Mouse (Mus musculus) CH12F3 (cell line): ENCODE measurements around the gene Npl.
"Not testable (repeated sequence)": the region's sequence is repeated elsewhere in the genome, so short reads cannot be mapped to it uniquely, and the experiment has no call there.

Experiments used
- in situ Hi-C: fragments of 300-500 bp; cut with MboI; formaldehyde crosslinking; loops from 2 replicates; pipeline ENCODE4 v1.14.3; 2020; ENCODE audit warnings: low sequenced_read_pairs

Npl gene

DNA sequence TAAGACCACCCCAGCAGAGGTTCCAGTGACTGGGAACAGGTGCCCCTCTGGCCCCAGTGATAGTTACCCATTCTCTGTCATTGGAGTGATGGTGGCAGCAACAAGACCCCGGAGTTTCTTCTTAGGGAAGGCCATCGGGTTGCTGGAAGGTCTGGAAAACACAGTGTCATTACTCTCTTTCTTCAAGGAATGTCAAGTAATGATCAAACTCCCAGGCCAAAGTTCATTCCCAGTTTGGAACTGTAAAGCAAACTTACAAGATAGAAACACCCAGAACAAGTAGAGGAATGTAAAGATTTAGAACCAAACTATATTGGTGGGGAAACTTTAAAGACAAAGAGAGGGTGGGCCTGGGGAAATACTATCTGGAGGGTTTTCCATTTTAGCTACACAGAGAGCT is 4.6 kb downstream of the Npl start:
- in situ Hi-C loops: no loop called here

DNA sequence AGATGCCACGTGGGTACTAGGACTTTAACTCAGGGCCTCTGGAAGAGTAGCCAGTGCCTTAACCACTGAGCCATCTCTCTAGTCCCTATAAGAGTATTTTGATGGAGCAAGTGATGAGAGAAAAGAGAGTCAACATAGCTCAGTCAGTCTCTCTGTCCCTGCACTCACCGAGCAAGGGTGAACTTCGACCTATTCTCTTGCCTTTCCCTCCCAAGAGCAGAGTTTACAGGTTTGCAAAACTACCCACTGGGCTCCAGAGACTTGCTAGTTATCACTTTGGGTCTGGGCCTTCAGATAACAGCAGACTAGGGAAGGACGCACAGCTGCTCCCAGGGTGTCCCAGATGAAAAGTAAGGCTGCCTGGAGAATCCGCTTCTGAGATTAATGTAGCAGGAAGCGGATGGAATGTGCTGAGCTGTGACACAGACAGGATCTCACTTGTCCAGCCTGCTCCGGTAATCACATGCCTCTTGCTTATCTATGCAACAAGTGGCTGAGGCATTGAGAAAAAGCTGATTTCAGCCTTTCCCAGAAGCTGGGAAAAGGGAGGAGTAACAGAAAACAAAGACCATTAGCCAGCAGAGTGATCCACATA is 7.0 kb downstream of the Npl start:
- in situ Hi-C loops: no loop called here

DNA sequence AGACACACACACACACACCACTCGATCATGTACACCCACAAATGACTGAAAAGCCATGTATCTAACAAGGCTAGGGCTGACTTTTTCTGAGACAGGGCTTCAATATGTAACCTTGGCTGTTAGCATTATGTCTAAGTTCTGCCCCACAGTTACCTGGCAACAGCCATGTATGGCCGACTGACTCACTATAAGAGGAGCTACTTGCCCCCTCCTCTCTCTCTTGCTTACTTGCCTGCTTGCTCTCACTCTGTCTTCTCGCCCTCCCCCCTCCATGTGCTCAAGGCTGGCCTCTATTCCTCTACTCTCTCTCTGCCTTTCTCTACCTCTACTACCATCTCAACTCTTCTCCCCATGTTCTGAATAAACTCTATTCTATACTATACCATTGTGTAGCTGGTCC is 9.1 kb downstream of the Npl start:
- in situ Hi-C loops: no loop called here

DNA sequence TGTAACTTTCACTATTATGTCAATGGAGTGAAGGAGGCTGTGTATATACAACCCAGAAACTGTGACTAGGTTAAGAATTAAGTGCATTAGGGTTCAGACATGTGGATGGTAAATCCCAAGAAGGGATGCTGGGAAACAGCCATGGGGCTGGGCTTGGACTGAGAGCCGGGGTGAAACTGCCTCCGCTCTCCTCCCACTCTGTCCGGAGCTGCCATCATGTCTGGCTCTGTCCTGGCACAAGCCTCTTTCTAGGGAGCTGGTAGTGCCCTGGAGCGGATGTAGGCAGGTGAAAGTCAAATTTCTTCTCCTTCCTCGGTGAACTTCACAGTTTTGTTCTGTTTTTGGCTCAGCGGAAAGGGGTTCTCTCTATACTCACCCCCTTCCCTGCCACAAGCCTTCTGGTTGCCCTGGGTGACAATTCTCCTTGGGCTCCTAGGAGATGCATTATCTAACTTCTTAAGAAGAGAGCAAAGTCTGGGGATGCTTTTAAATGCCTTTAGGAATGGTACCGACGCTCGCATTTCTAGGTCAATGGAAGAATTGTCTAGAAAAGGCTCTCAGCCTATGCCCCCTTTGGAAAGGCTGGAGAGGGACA is 10.0 kb downstream of the Npl start:
- in situ Hi-C loops: no loop called here

DNA sequence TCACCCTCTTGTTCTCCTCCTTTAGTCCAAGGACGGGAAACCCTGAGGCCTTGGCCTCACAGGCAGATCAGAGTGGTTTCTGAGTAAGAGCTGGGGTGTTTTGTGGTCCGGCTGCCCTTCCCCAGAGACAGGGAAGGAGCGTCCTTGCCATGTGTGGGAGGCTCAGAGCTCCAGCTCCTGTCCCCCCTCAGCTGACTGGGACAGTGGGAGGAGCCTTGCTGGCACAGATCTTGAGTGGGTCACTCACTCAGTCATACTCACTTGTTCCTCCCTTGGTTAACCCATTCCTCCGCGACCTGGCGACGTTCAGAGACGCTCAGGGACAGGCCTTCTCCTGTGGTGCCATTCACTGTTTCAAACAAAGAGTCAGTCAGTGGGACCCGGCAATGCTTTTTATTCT is 14.2 kb downstream of the Npl start:
- in situ Hi-C loops: no loop called here

DNA sequence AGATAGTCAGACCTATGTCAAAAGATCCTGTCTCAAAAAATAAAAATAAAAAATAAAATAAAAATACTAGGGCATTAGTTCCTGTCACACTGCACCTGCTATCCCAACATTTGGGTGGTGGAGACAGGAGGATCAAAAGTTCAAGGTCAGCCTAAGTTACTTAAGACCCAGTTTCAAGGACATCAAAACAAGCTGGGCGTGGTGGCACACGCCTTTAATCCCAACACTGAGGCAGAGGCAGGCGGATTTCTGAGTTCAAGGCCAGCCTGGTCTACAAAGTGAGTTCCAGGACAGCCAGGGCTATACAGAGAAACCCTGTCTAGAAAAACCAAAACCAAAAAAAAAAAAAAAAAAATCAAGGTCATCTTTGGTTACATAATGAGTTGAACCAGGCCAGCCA is 16.9 kb downstream of the Npl start:
- in situ Hi-C loops: not testable (repeated sequence)

GRCm38 (mm10) chr1:153532234-153532841 is 17.5 kb downstream of the Npl start:
- in situ Hi-C loops: no loop called here

DNA sequence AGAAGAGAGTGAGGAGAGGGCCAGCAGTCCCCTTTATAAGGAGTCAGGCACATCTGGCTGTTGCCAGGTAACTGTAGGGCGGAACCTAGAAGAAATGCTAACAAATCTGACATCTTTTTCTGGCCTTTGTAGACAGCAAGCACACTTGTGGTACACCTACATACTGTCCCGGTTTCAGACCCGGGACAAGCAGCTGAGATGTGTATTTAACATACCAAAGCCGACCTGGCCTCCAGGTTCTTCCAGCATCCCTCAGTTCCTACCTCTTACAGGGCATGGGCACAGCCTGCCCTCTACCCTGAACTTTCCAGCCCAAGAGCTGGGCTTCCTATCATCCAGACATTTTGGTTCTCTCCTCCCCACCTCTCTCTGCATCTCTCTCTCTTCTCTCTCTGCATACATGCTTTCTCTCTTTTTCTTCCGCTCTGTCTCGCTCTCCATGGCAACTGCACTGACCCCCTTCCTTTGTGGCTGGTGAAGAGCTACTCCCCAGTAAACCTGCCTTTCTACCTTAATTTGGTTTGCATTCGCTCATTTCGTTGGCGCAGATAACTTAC is 18.1 kb downstream of the Npl start:
- in situ Hi-C loops: no loop called here

GRCm38 (mm10) chr1:153522116-153522515 is 27.7 kb downstream of the Npl start:
- in situ Hi-C loops: no loop called here

- in situ Hi-C loops: no loop called here
These were observed 34.5 kb downstream of the Npl start for GRCm38 (mm10) chr1:153515368-153515767.

GRCm38 (mm10) chr1:153510330-153511009 is 39.4 kb downstream of the Npl start:
- in situ Hi-C loops: no loop called here

- in situ Hi-C loops: not testable (repeated sequence)
These were observed 40.3 kb downstream of the Npl start for GRCm38 (mm10) chr1:153509569-153509968.

DNA sequence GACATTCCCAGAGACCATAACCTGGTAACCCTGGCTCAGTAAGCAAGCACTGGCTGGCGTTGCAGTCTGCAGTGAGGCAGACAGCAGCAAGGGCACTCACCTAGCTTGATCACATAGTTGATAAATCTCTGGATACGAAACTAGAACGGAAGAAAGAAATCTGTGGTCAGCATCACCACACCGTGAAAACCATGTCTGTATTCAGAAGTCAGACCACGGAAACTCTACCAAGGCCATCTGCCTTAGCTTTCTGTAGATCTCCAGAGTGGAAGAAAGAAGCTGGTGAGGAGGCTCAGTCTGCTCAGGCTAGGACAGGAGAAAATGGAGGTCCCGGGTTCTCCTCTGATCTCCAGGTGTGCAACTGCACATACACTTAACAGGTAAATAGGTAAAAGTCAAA is 40.8 kb downstream of the Npl start:
- in situ Hi-C loops: no loop called here

- in situ Hi-C loops: no loop called here
These were observed 43.6 kb downstream of the Npl start for GRCm38 (mm10) chr1:153506266-153506665.

DNA sequence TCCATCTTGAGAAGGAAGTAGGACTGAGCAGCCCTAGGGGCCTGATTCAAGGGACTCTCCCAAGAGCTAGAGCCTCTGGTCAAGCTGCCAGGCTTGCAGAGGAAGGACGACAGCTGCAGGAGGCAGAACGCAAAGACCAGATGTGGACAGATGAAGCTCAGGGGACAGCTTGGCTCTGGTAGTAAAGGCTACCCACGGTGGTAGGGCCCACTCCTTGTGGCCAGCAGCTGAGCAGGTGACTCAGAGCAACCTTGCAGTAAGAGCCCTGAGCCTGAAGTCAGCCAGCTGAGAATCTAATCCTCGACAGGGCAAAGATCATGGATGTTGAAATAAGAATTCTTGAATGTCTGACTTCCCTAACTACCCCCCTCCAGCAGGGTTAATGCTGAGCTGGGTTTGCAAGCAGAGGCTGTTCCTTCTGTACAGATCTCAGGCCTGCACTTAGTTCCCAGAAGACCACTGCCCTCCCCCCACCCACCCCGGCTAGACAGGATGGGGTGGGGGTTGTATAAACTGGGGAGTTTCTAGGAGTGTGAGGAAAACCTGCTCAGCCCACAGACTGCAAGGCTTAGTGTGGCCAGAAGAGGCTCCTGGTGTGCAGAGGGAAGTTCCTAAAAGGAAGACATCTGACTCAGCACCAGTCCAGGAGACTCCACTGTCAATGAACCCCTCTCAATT is 48.1 kb downstream of the Npl start:
- in situ Hi-C loops: no loop called here

DNA sequence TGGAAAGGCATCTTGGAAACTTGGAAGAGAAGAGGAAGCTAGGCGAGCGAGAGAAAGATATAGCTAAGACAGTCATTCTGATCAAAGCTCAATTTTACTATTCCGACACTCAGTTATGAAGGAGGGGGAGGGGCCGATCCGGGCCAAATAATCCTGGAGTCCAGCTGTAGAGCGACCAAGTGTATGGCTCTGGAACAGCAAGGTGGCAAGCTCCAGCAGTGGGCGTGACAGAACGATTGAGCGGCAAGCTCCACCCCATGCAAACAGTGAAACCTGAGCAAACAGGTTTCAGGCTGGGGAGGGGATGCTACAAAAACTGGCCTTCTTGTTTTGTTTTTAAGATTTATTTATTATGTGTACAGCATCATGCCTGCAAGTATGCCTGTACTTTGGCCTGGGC is 49.8 kb downstream of the Npl start:
- in situ Hi-C loops: no loop called here

DNA sequence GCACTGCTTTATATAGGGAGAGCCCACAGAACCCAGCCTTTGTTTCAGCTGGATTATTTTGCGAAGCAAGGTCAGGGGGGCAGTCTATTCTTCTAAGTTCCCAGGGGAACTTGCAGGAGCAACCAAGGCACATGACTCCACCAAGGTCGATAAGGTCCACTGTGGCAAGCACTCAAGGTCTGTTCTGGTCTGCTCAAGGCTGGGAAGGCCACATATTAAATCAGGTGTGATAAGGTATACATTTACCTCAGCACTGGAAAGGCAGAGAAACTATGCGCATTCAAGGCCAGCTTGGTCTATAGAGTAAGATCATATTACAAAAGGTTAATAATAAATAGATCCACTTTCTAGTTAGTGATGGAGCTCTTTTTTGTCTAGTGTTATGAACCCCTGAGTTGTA is 53.8 kb downstream of the Npl start:
- in situ Hi-C loops: no loop called here

DNA sequence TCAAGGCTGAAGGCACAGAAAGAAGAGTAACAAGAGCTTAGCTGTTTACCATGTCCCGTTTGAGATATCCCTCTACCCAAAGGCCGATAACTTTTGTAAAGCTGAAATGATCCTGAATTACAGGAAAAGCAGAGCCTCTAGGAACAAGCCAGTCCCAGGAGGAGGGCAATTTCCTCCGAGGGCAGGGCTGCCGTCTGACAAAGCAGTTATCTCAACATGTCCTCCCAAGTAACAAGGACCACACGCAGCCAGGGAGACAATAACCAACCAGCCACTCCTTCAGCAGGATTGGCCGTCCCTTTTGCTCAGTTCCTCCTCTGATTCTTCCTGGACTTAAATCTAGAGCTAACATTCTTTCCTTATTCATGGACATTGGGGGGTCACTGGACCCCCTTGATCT is 55.9 kb downstream of the Npl start:
- in situ Hi-C loops: no loop called here

GRCm38 (mm10) chr1:153493338-153493737 is 56.5 kb downstream of the Npl start:
- in situ Hi-C loops: no loop called here

GRCm38 (mm10) chr1:153491822-153492221 is 58.0 kb downstream of the Npl start:
- in situ Hi-C loops: no loop called here

DNA sequence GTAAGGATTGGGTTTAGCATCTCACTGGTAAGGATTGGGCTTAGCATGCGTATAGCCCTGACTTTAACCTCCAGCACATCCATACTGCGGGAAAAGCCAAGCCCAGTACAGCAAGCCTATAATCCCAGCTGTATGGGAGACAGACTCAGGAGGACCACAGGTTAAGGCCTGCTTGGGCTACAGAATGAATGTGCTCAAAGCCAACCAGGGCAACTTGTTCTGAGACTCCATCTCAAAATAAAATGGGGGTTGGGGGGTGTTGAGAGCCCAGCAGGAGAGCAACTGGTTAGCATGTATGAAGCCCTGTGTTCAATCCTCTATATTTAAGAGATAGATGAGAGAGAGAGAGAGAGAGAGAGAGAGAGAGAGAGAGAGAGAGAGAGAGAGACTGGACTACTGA is 58.5 kb downstream of the Npl start:
- in situ Hi-C loops: no loop called here
